Mouse (Mus musculus): ENCODE results near the gene Ddx10.

The Ddx10 gene

GRCm38 (mm10) chr9:53247953-53248397 is at the start of gene Ddx10:
Ddx10 (minus strand) TSS chr9:53248053.
- DNase-seq, result peak; percentile 97

DNA sequence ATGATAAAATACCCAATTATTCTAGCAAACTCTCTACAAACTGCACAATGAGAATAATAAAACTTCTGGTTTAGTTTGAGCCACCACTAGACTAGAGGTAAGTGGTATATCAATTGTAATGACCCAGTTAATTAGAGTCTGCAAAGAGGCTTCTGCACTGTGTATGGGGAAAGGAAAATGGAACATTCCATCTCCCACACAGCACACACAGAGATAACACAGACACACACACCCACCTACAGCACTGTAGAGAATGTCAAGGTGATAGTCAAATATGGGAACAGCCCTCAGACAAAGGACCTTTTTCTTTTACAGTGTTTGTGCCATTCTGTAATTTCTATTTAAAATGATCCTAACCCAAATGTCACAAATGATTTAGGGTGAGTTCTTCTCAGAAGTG is 45.0 kb upstream of the Ddx10 start:
- DNase-seq, result no peak

DNA sequence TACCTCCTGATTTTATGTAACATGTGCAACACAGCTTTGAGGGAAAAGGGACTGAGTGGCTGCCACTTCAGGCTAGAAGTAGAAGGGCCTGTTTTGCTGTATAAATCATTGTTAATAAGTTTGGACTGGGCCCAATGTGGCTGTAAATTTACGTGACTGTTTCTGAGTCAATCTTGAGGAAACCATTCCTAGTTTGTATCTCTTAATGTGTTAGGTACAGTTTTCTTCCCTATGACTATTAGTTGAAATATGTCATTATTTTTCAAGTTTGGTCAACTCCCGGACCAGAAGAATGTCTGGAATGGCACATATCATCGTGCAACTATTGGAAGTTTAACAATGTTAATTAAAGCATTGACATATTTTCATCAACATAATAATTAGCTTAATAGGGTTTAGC is 42.2 kb upstream of the Ddx10 start:
- DNase-seq, result no peak

DNA sequence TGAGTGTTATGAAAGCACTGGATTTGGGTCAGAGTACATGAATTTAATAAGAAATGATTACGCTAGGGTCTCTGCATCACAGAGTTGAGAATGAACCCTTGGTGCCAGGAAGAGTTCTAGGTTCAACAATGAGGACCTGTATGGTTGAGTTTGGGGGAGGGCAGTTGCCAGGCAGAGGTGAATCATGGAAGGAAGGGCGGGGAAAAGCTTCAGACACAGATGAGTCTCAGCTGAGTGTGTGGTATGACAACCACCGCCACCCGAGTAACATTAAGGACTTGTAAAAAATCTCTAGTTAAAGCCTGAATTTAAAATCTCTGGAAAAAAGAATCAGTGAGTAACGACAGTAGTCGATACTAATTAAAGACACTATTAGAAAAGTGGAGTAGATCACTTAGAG is 38.9 kb upstream of the Ddx10 start:
- no peak for DNase-seq

GRCm38 (mm10) chr9:53278997-53279396 is 31.1 kb upstream of the Ddx10 start:
- no peak for DNase-seq

- DNase-seq, result no peak
These were observed 28.5 kb upstream of the Ddx10 start for GRCm38 (mm10) chr9:53276381-53276780.

DNA sequence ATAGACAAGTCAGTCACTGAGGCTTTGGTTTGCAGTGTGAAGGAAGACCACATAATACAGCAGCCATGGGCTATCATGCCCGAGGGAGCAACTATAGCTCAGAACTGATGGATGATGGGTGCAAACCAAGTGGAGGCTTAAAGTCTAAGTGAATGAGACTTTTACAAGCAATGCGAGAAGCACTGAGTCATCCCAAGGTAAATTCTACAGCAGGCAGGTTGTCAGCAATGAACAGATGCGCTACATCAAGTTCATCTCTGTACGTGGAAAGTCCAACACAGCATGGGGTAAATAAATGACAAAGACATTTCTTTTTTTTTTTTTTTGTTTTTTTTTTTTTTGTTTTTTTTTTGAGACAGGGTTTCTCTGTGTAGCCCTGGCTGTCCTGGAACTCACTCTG is 24.9 kb upstream of the Ddx10 start:
- DNase-seq, result no peak

GRCm38 (mm10) chr9:53272207-53272606 is 24.4 kb upstream of the Ddx10 start:
- no peak for DNase-seq

DNA sequence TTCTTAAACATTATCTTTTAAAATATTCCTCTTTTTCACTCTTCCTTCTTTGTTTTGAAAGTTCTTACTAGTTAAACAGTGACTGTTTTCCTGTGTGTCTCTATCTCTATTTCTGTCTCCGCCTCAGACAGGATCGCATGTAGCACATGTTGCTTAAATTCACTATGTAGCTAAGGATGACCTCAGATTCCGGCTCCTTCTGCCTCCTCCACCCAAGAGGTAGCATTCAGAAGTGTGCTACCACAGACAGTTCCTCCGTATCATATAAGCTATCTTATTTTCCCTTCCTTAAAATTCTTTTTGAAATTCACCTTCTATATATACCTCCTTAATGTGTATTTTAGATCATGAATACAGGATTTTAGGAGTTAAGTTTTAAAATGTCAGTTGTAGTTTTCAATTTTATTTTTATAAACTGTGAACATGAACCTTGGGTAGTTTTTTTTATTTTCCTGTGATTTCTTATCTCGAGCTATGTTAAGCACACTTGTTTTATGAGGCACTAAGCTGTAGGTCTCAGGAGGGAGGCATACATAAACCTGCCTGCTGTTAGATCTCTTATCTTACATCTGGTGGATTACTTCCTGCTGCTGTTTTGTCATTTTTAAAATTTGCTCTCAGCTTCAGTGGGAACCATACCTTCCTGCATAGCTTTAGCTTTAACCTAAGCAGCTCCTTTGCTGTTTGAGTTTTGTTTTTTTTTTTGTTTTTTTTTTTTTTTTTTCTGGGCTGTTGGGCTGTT is 23.6 kb upstream of the Ddx10 start:
- no peak for DNase-seq

- DNase-seq, result no peak
These were observed 21.6 kb upstream of the Ddx10 start for GRCm38 (mm10) chr9:53269466-53269755.

GRCm38 (mm10) chr9:53268731-53269465 is 21.0 kb upstream of the Ddx10 start:
- peak; percentile 22 for DNase-seq

GRCm38 (mm10) chr9:53268036-53268435 is 20.2 kb upstream of the Ddx10 start:
- DNase-seq, result no peak

DNA sequence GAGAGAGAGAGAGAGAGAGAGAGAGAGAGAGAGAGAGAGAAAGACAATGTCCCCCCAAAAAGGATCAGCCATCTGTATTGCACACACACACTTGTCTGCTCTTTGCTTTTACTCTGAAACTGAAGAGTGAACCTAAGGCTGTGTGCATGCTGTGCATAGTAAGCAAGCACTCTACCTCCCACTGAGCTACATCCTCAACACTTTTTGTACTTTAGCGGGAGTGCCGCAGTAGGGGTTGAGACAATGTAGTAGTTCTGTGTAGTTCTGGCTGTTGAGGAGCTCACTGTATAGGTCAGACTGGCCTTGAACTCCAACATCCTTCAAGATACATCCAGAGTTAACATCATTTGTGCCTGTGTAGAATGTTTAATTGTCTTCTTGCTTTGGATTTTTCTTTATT is 17.7 kb upstream of the Ddx10 start:
- DNase-seq, result no peak

DNA sequence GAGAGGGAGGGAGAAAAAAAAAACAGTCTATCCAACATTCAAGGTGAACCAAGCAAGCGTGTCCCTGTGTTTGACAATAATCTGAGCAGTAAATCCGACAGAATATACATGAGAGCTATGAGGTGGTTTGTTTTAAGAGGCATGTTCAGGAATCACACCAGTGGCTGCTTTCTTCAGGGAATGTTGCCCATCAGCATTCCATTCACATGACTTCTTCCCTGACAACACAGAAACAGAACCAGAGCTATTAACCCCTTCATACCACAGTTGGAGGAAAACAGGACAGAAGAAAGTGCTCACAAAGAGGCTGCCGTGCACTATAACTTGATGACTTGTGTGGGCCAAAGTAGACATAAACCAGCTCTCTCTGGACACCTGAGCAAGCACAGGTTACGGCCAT is 16.5 kb upstream of the Ddx10 start:
- DNase-seq, result no peak

- DNase-seq, result no peak
These were observed 10.3 kb upstream of the Ddx10 start for GRCm38 (mm10) chr9:53258199-53258598.

GRCm38 (mm10) chr9:53257772-53258171 is 9.9 kb upstream of the Ddx10 start:
- no peak for DNase-seq

DNA sequence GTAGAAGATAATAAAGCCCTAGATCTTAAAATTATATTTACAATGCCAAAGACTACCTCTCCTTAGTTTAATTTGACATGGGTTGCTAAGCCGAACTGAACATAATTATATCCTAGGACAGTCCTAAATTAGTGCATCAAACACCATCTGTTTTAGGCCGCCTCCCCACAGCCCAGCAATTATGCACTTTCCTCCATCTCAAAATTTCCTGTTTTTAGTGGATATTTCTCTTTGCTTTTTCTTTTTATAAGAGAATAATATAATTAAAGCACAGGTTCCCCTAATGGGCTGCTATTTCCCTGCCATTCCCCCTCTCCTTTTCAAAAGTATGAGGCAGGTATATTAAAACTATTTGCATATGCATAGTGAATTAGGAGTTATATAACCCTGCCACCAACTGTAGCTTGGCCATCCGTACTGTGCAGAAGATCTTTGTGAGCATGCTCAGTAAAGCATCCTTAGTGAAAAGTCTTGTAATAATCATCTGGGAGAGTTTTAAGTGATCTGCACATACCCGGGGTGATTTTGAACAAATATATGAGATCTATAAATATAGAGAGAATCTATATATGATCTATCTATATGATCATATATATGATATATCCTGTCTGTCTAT is 8.9 kb upstream of the Ddx10 start:
- no peak for DNase-seq

GRCm38 (mm10) chr9:53254368-53254767 is 6.5 kb upstream of the Ddx10 start:
- DNase-seq, result peak; percentile 75

DNA sequence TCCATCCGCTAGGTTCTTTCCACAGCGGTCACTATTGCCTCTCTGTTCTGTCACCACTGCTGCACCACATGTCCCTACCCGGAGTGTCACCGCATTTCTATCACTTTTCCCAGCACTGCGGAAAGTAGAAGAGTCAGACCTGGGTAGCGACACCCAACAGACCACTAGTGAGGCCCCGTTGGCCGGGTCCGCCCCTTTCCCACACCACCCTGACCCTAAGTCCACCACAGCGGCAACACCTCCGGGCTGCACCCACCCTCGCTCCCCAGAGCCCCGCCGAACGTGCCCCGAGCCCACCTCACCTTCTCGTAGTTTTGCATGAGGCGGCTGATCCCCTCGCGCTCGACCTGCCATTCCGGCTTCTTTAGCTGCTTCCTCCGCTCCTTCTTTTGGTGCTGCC is 337 bp downstream of the Ddx10 start:
- no peak for DNase-seq

DNA sequence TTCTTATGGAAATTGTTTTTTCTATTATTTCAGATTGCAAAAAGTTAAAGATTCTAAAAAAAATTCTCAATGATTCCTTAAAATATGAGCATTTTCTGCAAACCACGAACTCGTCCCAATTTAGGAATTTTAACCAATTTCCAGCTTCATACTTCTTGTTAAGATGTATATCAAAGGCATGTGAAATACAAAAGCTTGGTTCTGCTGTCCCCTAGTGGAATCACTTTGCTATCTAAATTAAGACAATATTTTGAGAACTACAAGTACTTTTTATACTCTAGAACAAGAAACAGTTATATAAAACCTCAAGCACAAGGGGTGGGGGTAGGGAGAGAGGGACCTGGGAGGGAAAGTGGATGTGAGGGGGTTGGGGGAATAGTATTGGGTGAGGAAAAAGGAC is 29.7 kb downstream of the Ddx10 start:
- DNase-seq, result no peak

DNA sequence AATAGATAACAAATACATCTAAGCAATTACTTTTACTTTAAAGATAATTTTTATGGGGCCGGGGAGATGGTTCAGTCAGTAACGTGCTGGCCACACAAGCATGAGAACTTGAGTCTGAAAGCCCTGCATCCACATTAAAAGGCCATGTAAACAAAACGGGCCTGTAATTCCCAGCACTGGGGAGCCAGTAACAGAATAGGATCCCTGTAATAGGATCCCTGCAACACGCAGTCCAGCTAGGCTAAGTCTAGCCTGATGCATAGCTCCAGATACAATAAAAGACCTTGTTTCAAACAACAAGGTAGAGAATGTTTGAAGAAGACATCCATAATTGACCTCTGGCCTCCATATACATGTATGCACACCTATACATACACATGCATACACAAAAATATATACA is 39.6 kb downstream of the Ddx10 start:
- no peak for DNase-seq

DNA sequence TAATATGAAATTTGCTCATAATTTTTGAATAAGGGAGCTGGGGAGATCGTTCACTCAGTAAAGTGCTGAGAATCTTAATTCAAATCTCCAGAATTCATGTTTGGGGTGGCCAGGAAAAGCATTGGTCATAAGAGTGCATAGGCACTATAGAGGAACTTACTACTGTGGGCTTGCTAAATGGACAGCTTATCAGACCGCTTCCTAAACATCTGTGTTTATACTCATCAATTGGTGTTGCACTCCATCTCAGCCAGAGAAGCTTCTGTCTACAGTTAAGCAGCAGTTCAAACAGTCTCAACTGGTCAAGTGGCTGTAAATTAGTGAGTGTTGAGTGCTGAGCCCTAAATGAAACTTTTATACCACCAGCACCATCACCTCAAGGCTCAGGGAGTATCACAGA is 73.3 kb downstream of the Ddx10 start:
- DNase-seq, result no peak

- DNase-seq, result no peak
These were observed 74.6 kb downstream of the Ddx10 start for GRCm38 (mm10) chr9:53173258-53173657.

DNA sequence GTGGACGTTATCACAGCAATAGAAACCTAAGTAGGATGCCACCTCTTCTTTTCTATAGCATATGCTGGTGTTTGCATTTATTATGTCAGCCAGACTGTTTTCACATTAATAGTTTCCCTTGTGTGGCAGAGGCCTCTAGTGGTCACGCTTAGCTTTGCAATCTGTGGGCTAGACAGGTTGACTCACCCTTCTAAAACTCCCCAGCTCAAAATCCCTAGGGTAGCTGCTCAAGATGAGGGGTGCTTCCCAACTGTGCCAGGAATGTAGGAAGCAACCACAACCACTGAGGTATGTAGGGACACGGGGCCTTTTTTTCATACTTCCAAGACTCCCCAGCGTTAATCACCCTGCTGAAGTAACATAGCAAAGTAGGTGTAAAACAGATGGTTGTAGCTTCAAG is 103.6 kb downstream of the Ddx10 start:
- DNase-seq, result peak; percentile 24

Measured in cerebellum, adult 11 months (tissue).